Mouse (Mus musculus) 3134 (cell line): ENCODE measurements around the gene D11Wsu47e.
A peak's percentile ranks its signal among the peaks of the same experiment; 100 is the strongest.

Experiments used
- DNase-seq: peaks from one replicate; pipeline ENCODE4 v3.0.0-alpha.2; 2011; ENCODE audit warnings: low spot score; ENCODE audit not compliant: insufficient read length; ENCODE audit errors: extremely low read depth

D11Wsu47e gene

GRCm38 (mm10) chr11:113699643-113700042 lies 15.4 kb downstream of the D11Wsu47e start:
- DNase-seq: no peak

GRCm38 (mm10) chr11:113703758-113704157 lies 19.5 kb downstream of the D11Wsu47e start:
- DNase-seq: peak; percentile 48

- no peak for DNase-seq
These were observed 21.9 kb downstream of the D11Wsu47e start for GRCm38 (mm10) chr11:113705966-113706652.

- no peak for DNase-seq
These were observed 24.5 kb downstream of the D11Wsu47e start for GRCm38 (mm10) chr11:113708629-113709213.

- no peak for DNase-seq
These were observed 25.1 kb downstream of the D11Wsu47e start for GRCm38 (mm10) chr11:113709272-113709671.

- DNase-seq: no peak
These were observed 25.6 kb downstream of the D11Wsu47e start, which contains the start of gene Cpsf4l for GRCm38 (mm10) chr11:113709731-113710256. Gene Cpsf4l, minus strand, starts transcription at chr11:113710017.

GRCm38 (mm10) chr11:113710257-113710777 lies 26.1 kb downstream of the D11Wsu47e start:
- no peak for DNase-seq

GRCm38 (mm10) chr11:113711061-113711460 lies 26.8 kb downstream of the D11Wsu47e start:
- no peak for DNase-seq

GRCm38 (mm10) chr11:113715078-113715674 lies 31.0 kb downstream of the D11Wsu47e start:
- no peak for DNase-seq

- DNase-seq: no peak
These were observed 31.9 kb downstream of the D11Wsu47e start for GRCm38 (mm10) chr11:113716132-113716531.

- DNase-seq: no peak
These were observed 33.7 kb downstream of the D11Wsu47e start for GRCm38 (mm10) chr11:113717767-113718424.

- no peak for DNase-seq
These were observed 38.3 kb downstream of the D11Wsu47e start for GRCm38 (mm10) chr11:113722405-113723090.

- DNase-seq: no peak
These were observed 41.2 kb downstream of the D11Wsu47e start for GRCm38 (mm10) chr11:113725235-113726048.

GRCm38 (mm10) chr11:113726994-113727888 lies 43.0 kb downstream of the D11Wsu47e start:
- no peak for DNase-seq

GRCm38 (mm10) chr11:113727992-113728391 lies 43.8 kb downstream of the D11Wsu47e start:
- no peak for DNase-seq

GRCm38 (mm10) chr11:113729239-113729638 lies 45.0 kb downstream of the D11Wsu47e start:
- DNase-seq: no peak

GRCm38 (mm10) chr11:113729917-113730316 lies 45.7 kb downstream of the D11Wsu47e start:
- peak; percentile 87 for DNase-seq

- peak; percentile 76 for DNase-seq
These were observed 46.7 kb downstream of the D11Wsu47e start for GRCm38 (mm10) chr11:113730879-113731278.
